Mouse (Mus musculus) liver, embryonic 14.5 days (tissue): ENCODE results near the gene U2af1.

Experiments
- CTCF ChIP-seq: IDR thresholded peaks from 2 replicates; pipeline ENCODE4 v1.5.1; 2016; ENCODE audit warnings: antibody characterized with exemption, low read depth, control low read depth
- EP300 ChIP-seq: IDR thresholded peaks from 2 replicates; pipeline ENCODE4 v1.6.1; 2016; ENCODE audit warnings: antibody characterized with exemption, low read depth

DNA sequence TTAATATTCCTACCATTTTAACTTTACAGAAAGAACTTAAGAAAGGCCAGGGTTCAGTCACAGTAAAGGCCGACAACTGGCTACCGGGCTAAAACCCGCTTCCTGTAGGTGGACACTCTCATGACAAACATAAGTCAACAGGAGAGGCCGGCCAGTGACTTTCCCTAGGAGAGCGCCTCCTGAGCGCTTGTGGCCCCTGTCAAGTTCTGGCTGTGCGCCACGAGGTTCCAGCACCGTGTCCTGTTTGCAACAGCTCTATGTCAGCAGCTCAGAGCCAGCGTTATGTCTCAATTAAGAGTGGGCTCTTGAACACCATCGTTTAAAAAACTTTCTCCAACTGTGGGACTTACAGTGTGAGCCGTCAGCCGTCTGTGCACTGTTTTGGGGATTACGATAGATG is 6.5 kb downstream of the U2af1 start:
- TF ChIP-seq CTCF = no peak
- no peak for TF ChIP-seq EP300
